Mouse (Mus musculus): ENCODE measurements around the gene Gripap1. TPM values are rescaled to one million over a fixed set of nuclear protein-coding genes. Genes with fewer than 3 reads are reported as not detected.
"Not testable (repeated sequence)": the region's sequence is repeated elsewhere in the genome, so short reads cannot be mapped to it uniquely, and the experiment has no call there.

Gripap1 gene
- total and polyA plus RNA-seq, 2 experiments, result 13.5 to 22.2 TPM

GRCm38 (mm10) chrX:7745429-7745828, 44.1 kb upstream of the Gripap1 start:
- 89% methylated on average over 8 of the region's 8 CpGs for WGBS
- DNase-seq (ENCODE audit: extremely low read depth, low read depth, low spot score), result no peak
- Histone ChIP-seq H3K4me1 (ENCODE audit: control insufficient read depth, insufficient read depth, low read length) (no peaks in the 10 kb centered on the region), H3K4me3 (ENCODE audit: insufficient read depth, low read depth, low read length) (no peak overlapping the region), H3K79me2 (ENCODE audit: control insufficient read depth, insufficient read depth, low read length) (no peaks in the 10 kb centered on the region), H3K27me3 (ENCODE audit: control insufficient read depth, insufficient read depth, low read length) (no peaks in the 10 kb centered on the region), H3K36me3 (ENCODE audit: control insufficient read depth, insufficient read depth, low read length) (no peaks in the 10 kb centered on the region), H3K27ac (replicated peaks; ENCODE audit: insufficient read depth, low read depth, low read length) (no peak overlapping the region), H3K9ac (ENCODE audit: low read depth, low read length) (no peak overlapping the region)
- no peak for TF ChIP-seq POLR2A (IDR thresholded peaks at IDR 0.05; ENCODE audit: extremely low read depth, insufficient read depth, low read length)
- TF ChIP-seq CTCF (IDR thresholded peaks at IDR 0.05; ENCODE audit: low read depth, low read length), result no peak

DNA sequence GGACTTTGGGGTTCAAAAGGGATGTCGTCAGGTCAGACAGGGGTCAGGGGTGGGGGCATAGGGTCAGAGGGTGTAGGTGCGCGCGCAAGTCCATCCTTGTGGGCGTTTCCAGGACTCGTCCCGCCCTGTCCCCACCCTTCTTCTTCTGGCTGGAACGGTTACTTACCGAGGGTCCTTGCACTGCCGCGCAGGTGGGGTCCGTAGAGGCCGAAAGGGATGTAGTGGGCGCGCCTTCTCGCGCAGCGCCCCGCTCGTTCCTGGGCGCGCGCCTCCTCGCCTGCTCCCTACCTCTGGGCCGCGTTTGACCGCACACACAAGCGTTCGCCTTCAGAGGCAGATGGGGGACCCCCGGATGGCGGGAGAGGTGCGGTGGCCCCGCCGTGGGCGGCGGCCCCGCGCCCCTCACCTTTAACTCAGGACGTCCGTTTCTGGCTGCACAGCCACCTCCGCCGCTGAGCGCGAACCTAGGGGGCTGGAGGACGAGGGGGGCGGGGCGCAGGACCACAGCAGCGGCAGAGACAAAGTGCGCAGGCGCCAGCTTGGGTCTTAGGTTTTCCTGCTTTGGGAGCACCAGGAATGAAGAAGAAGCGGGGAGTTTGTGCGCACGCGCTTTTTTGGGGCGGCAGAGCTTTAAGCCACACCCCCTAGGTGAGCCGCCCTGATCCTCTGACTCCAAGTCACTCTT, 39.0 kb upstream of the Gripap1 start, which contains the start of gene Ccdc120:
Ccdc120 (minus strand) TSS at position 474 of the 685 bp plus-strand sequence.
- Histone ChIP-seq H3K27ac (replicated peaks; ENCODE audit: insufficient read depth, low read depth, low read length) (no peak within 1 kb of the TSS), H3K4me1 (ENCODE audit: control insufficient read depth, insufficient read depth, low read length) (no peaks in the 10 kb centered on the region), H3K36me3 (ENCODE audit: control insufficient read depth, insufficient read depth, low read length) (no peaks in the 10 kb centered on the region), H3K79me2 (ENCODE audit: control insufficient read depth, insufficient read depth, low read length) (no peaks in the 10 kb centered on the region), H3K27me3 (ENCODE audit: control insufficient read depth, insufficient read depth, low read length) (no peaks in the 10 kb centered on the region), H3K4me3 (ENCODE audit: insufficient read depth, low read depth, low read length) (peak within 1 kb of the TSS; percentile 93), H3K9ac (ENCODE audit: low read depth, low read length) (peak within 1 kb of the TSS; percentile 74)
- DNase-seq (ENCODE audit: extremely low read depth, low read depth, low spot score), result peak; percentile 52
- WGBS, result under 1% methylated on average over 41 of the region's 56 CpGs
- TF ChIP-seq POLR2A (IDR thresholded peaks at IDR 0.05; ENCODE audit: extremely low read depth, insufficient read depth, low read length), result no peak
- no peak for TF ChIP-seq CTCF (IDR thresholded peaks at IDR 0.05; ENCODE audit: low read depth, low read length)

DNA sequence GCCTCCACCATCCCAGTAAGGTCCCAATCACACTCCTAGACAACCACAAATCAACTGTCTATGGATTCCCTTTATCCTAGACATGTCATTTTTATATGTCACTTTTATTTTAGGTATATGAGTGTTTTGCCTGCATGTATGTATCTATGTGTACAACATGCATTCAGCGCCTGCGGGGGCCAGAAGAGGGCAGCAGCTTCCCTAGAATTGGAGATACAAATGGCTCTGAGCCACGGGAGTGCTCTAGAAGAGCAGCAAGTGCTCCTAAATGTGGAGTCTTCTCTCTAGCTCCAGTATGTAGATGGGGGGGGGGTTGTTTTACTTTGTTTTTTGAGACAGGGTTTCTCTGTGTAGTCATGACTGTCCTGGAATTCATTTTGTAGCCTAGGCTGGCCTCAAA, 35.9 kb upstream of the Gripap1 start:
- H3K27me3 ChIP-seq (ENCODE audit: control insufficient read depth, insufficient read depth, low read length); H3K36me3 ChIP-seq (ENCODE audit: control insufficient read depth, insufficient read depth, low read length); DNase-seq (ENCODE audit: extremely low read depth, low read depth, low spot score); H3K9ac ChIP-seq (ENCODE audit: low read depth, low read length); H3K27ac ChIP-seq (replicated peaks; ENCODE audit: insufficient read depth, low read depth, low read length); H3K4me3 ChIP-seq (ENCODE audit: insufficient read depth, low read depth, low read length); H3K79me2 ChIP-seq (ENCODE audit: control insufficient read depth, insufficient read depth, low read length); H3K4me1 ChIP-seq (ENCODE audit: control insufficient read depth, insufficient read depth, low read length): not testable (repeated sequence)
- 8% methylated on average over 3 of the region's 3 CpGs for WGBS

GRCm38 (mm10) chrX:7762137-7762920, 27.2 kb upstream of the Gripap1 start, which contains the start of gene Tfe3:
Gene Tfe3, plus strand, starts transcription at chrX:7762560.
- TF ChIP-seq CTCF (IDR thresholded peaks at IDR 0.05; ENCODE audit: low read depth, low read length) (no peak), POLR2A (IDR thresholded peaks at IDR 0.05; ENCODE audit: extremely low read depth, insufficient read depth, low read length) (peak; percentile 68)
- Histone ChIP-seq H3K36me3 (ENCODE audit: control insufficient read depth, insufficient read depth, low read length) (peaks cover 7% of the 10 kb centered on the region), H3K27ac (replicated peaks; ENCODE audit: insufficient read depth, low read depth, low read length) (peak within 1 kb of the TSS; percentile 82), H3K4me1 (ENCODE audit: control insufficient read depth, insufficient read depth, low read length) (peaks cover 13% of the 10 kb centered on the region), H3K27me3 (ENCODE audit: control insufficient read depth, insufficient read depth, low read length) (no peaks in the 10 kb centered on the region), H3K4me3 (ENCODE audit: insufficient read depth, low read depth, low read length) (peak within 1 kb of the TSS; percentile 76), H3K79me2 (ENCODE audit: control insufficient read depth, insufficient read depth, low read length) (no peaks in the 10 kb centered on the region; the same call in 1 of the 2 replicates), H3K9ac (ENCODE audit: low read depth, low read length) (peak within 1 kb of the TSS; percentile 88)
- peak; percentile 93 for DNase-seq (ENCODE audit: extremely low read depth, low read depth, low spot score)
- WGBS, result under 1% methylated on average over 35 of the region's 38 CpGs

DNA sequence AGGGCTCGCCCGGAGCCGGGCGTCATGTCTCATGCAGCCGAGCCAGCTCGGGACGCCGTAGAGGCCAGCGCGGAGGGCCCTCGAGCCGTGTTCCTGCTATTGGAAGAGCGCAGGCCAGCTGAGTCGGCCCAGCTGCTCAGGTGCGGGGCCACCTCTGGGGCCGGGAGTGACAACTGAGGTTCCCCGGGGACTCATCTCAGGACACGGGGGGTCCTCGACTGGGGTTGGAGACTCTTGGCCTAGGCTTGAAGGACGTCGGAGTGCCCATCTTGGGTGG, 26.7 kb upstream of the Gripap1 start:
- DNase-seq (ENCODE audit: extremely low read depth, low read depth, low spot score), result no peak
- TF ChIP-seq CTCF (IDR thresholded peaks at IDR 0.05; ENCODE audit: low read depth, low read length) (no peak), POLR2A (IDR thresholded peaks at IDR 0.05; ENCODE audit: extremely low read depth, insufficient read depth, low read length) (no peak)
- Histone ChIP-seq H3K79me2 (ENCODE audit: control insufficient read depth, insufficient read depth, low read length) (no peaks in the 10 kb centered on the region; the same call in 1 of the 2 replicates), H3K4me3 (ENCODE audit: insufficient read depth, low read depth, low read length) (peak overlapping the region; percentile 76), H3K27ac (replicated peaks; ENCODE audit: insufficient read depth, low read depth, low read length) (peak overlapping the region; percentile 82), H3K4me1 (ENCODE audit: control insufficient read depth, insufficient read depth, low read length) (peaks cover 13% of the 10 kb centered on the region), H3K9ac (ENCODE audit: low read depth, low read length) (peak overlapping the region; percentile 88), H3K27me3 (ENCODE audit: control insufficient read depth, insufficient read depth, low read length) (no peaks in the 10 kb centered on the region), H3K36me3 (ENCODE audit: control insufficient read depth, insufficient read depth, low read length) (peaks cover 7% of the 10 kb centered on the region)
- WGBS, result 0% methylated on average over 18 of the region's 21 CpGs
